Mouse (Mus musculus): Measurements from ENCODE around the gene Ankrd45.
A peak's percentile ranks its signal among the peaks of the same experiment; 100 is the strongest.
"Not testable (repeated sequence)": the region's sequence is repeated elsewhere in the genome, so short reads cannot be mapped to it uniquely, and the experiment has no call there.

Ankrd45 gene

DNA sequence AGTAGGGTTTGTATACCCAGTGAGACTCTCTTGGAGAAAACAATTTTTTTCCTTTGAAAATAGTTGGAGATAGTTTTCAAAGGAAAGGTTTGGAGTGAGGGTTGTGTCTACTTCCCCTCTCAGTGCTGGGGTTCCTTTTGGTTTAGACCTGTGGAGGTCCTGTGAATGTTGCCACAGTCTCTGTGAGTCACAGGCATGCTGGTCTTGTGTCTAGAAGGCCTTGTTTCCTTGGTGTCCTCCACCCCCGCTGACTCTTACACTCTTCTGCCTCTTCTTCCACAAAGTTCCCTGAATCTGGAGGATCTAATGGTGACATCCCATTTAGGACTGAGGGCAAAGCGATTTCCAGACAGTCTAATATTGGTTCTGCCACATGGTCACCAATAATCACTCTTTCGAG is 42.9 kb downstream of the Ankrd45 start:
- no peak for DNase-seq (ENCODE audit: low spot score in 2 of 2)

DNA sequence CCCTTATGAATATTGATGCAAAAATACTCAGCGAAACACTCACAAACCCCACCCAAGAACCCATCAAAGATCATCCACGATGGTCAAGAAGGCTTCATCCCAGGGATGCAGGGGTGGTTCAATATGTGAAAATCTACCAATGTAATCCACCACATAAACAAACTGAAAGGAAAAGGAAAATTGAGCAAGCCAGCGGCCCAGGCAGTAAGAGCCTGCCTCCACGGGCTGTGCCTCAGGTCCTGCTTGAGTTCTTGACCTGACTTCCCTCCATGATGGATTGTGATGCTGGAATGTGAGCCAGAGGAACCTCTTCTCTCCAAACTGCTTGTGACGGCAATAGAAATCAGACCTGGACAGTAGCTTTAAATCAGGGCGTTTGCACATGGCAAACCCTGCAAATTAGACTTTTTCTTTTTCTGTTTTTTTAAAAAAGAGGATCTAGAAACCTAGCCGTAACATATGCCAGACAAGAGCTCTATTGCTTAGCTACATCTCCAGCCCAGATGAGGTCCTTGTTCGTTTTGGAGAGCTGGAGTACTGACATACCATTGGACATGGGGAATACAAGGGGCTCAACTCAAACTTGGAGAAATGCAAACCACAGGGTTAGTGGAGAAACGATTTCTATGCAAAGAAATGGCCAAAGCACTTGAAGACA is 47.9 kb downstream of the Ankrd45 start:
- DNase-seq (ENCODE audit: low spot score in 2 of 2): no peak

DNA sequence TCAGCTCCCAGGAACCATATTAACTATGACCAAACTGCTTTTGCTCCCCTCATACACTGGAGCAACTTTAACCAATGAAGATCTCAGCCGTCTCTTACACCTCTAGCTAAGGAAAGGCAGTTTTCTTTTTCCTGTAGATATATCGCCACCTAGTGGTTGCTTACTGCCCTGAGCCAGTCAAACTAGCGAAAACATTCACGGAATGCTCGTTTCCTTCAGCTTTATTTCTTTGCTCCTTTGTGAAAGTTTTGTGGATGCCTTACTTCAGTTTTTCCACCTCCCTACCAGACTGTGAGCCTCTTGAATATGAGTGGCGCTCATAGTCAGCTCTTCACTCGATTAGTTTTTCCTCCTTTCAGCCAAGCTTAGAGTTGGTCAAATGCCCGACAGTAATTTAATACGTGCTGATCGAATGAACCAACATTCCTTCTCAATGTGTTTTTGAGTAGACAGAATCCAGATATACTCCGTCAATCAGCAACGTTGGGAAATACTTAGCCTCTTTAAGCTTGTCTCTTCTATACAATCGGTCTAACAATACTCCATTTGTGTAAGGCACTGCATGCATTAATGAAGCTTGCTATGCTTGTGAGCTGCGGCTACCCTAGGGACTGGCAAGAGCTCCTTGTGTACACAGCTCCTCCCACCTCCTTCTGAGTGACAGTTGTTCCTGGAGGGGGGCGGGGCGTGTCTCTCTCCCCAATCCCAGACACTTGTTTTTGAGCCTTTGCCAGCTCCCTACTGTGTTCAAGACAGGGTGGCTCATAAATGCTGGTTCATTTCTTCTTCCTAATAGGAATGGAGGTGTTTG is 53.3 kb downstream of the Ankrd45 start:
- peak; percentile 56 to 74 for DNase-seq (ENCODE audit: low spot score in 2 of 2)

DNA sequence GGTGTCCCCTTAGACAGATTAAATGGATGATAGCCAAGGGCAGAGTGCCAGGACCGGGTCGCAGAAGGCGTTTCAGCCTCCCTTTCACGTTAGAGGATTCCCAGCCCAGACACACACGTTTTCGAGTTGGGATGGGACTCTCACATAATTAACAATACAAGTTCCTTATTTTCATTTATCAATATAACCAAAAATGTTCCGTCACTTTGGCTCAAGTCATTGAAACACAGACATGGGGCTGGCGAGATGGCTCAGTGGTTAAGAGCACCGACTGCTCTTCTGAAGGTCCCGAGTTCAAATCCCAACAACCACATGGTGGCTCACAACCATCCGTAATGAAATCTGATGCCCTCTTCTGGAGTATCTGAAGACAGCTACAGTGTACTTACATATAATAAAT is 53.9 kb downstream of the Ankrd45 start:
- not testable (repeated sequence) for DNase-seq (ENCODE audit: low spot score in 2 of 2)

- DNase-seq (ENCODE audit: low spot score in 2 of 2): no peak
Observed at GRCm38 (mm10) chr1:161199856-161200255, 57.4 kb downstream of the Ankrd45 start.

GRCm38 (mm10) chr1:161214465-161214864 is 72.0 kb downstream of the Ankrd45 start:
- peak in 1 of 2 experiments; percentile 63 for DNase-seq (ENCODE audit: low spot score in 2 of 2)

DNA sequence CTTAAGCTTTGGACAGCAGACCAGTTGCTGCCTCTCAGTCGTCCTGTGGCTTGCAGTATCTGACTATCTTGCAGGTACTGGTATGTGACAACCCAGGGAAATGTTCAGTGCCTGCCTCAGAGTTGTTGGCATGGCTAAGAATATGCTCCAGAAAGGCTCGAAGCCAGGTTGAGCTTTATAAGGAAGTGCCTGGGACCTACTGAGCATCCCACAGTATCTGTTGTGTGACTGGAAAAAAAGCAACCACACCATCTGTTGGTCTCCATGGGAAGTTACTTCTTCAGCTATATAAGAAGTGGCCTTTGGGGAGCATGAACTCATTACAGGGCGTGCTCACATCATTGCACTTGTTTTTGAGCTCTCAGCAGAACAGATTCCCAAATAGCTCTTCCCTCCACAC is 77.3 kb downstream of the Ankrd45 start:
- DNase-seq (ENCODE audit: low spot score in 2 of 2): peak in 1 of 2 experiments; percentile 25

Measured in spleen, postnatal 4 days (tissue).